Mouse (Mus musculus) left cerebral cortex, postnatal 25 days (tissue): ENCODE measurements around the gene AU021092. TPM values are rescaled to one million over a fixed set of nuclear protein-coding genes. Genes with fewer than 3 reads are reported as not detected.

Experiments
- microRNA-seq, 2 experiments: library from miRNA; unstranded; fragments of <30 nt; microRNA quantifications; one replicate each; pipeline ENCODE4 v1.2.0; 2022
- total RNA-seq, 2 experiments: library from RNA; stranded (reverse); gene quantifications; 2 replicates each; pipeline ENCODE4 v1.2.3; 2021

AU021092 gene
- total RNA-seq, 2 experiments from 2014 or later = 5.0 to 5.4 TPM

Small RNAs within 50 kb of the gene (microRNA-seq; reads per million reads assigned to microRNA genes)
- gene Gm23689 (0 reads per million in 2 experiments), gene Gm26095 (0 reads per million in 2 experiments), gene Mir6364 (0 reads per million in 2 experiments)

Other genes with a start within 250 kb of the AU021092 start
- gene Sept12, start 224.4 kb downstream of the AU021092 start, total RNA-seq = not detected
- not detected for gene Smim22, start 215.0 kb downstream of the AU021092 start, total RNA-seq
- gene Rogdi, start 208.7 kb downstream of the AU021092 start, total RNA-seq = 100 to 1,000 TPM; 195 to 210 TPM
- 100 to 1,000 TPM; 145 to 151 TPM for gene Glyr1, start 172.4 kb downstream of the AU021092 start, total RNA-seq
- gene Ubn1, start 172.2 kb downstream of the AU021092 start, total RNA-seq = 10 to 100 TPM; 43.3 to 48.2 TPM
- gene Ppl, start 89.9 kb downstream of the AU021092 start, total RNA-seq = under 1 TPM; 0.32 to 0.34 TPM
- gene Sec14l5, start 75.2 kb downstream of the AU021092 start, total RNA-seq = 1 to 10 TPM; 3.3 to 4.7 TPM
- 10 to 100 TPM in 1 of 2 experiments, 1 to 10 TPM in 1; 8.4 to 10.8 TPM for gene Nagpa, start 18.3 kb downstream of the AU021092 start, total RNA-seq
- gene Alg1, start 11.3 kb upstream of the AU021092 start, total RNA-seq = 10 to 100 TPM; 24.2 to 29.0 TPM
- 1 to 10 TPM; 3.0 to 3.8 TPM for gene Eef2kmt, start 33.7 kb upstream of the AU021092 start, total RNA-seq